Mouse (Mus musculus) G1E (cell line): ENCODE results near the gene Celf2.

ENCODE experiments used
- CTCF ChIP-seq: IDR thresholded peaks from 2 replicates; pipeline ENCODE4 v1.5.1; 2012; ENCODE audit warnings: low read depth, low read length, inconsistent platforms, mixed read lengths
- GATA1 ChIP-seq: IDR thresholded peaks from 2 replicates; pipeline ENCODE4 v1.6.1; 2012; ENCODE audit warnings: borderline replicate concordance, low read length, inconsistent platforms, mixed read lengths
- GATA2 ChIP-seq: IDR thresholded peaks from 2 replicates; pipeline ENCODE4 v1.6.1; 2012; ENCODE audit warnings: low read depth, low read length, inconsistent platforms, borderline replicate concordance
- POLR2AphosphoS5 ChIP-seq: IDR thresholded peaks from 2 replicates; pipeline ENCODE4 v1.6.1; 2012; ENCODE audit warnings: low read depth, low read length, inconsistent platforms; ENCODE audit not compliant: insufficient replicate concordance
- TAL1 ChIP-seq: conservative IDR thresholded peaks from 2 replicates; pipeline ENCODE4 v1.6.1; 2012; ENCODE audit warnings: low read depth, low read length, inconsistent platforms, mixed read lengths

DNA sequence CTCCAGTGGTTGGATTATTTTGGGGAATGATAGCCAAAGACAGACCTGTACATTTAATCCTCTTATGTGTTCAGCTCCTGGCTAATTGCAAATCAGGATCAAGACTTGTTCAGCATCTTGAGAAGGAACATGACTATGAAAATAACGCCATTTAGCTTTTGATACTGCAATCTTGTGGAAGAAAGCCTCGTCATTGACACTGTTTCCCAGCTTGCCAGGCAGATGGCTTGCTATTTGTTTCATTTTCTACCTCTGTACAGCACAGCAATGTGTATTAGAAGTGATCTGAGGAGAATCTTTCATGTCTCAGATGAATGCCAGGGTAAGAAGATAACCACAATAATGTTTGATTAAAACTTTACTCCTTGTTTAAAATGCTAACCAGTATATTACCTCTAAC is 315.9 kb downstream of the Celf2 start:
- no peak for TF ChIP-seq CTCF
- no peak for TF ChIP-seq POLR2AphosphoS5
- no peak for TF ChIP-seq TAL1
- TF ChIP-seq GATA1: no peak
- TF ChIP-seq GATA2: no peak
